Mouse (Mus musculus): ENCODE measurements at regions not wholly inside any gene's neighbourhood (a gene's known extent, or its start where the extent isn't known, plus 50 kb on each side); places are given as distances from the start of the nearest gene placed in this dataset.
A peak's percentile ranks its signal among the peaks of the same experiment; 100 is the strongest.

- intact Hi-C loops (cut with DNase I): no loop called here
Observed at GRCm38 (mm10) chr9:46643551-46643950, 323.8 kb upstream of the 4931429L15Rik start.

GRCm38 (mm10) chr9:46642696-46643095 lies 322.9 kb upstream of the 4931429L15Rik start:
- intact Hi-C loops (cut with DNase I): no loop called here
- peak; percentile 57 to 76 for DNase-seq

More at GRCm38 (mm10) chr9:46643551-46643950, 323.8 kb upstream of the 4931429L15Rik start:
- no peak for DNase-seq

- DNase-seq: no peak
Observed at GRCm38 (mm10) chr9:46636261-46637010, 316.6 kb upstream of the 4931429L15Rik start.

GRCm38 (mm10) chr9:46633952-46634351 lies 314.2 kb upstream of the 4931429L15Rik start:
- intact Hi-C loops (cut with DNase I): no loop called here
- no peak for DNase-seq

More at GRCm38 (mm10) chr9:46636261-46637010, 316.6 kb upstream of the 4931429L15Rik start:
- intact Hi-C loops (cut with DNase I): no loop called here

GRCm38 (mm10) chr9:46632576-46632975 lies 312.8 kb upstream of the 4931429L15Rik start:
- DNase-seq: peak; percentile 55 to 56
- intact Hi-C loops (cut with DNase I): no loop called here

GRCm38 (mm10) chr9:46622255-46622654 lies 302.5 kb upstream of the 4931429L15Rik start:
- intact Hi-C loops (cut with DNase I): no loop called here
- DNase-seq: no peak

GRCm38 (mm10) chr9:46621851-46622250 lies 302.1 kb upstream of the 4931429L15Rik start:
- intact Hi-C loops (cut with DNase I): no loop called here
- no peak for DNase-seq

- intact Hi-C loops (cut with DNase I): no loop called here
- DNase-seq: no peak
Observed at GRCm38 (mm10) chr9:46610101-46611005, 290.6 kb upstream of the 4931429L15Rik start.

GRCm38 (mm10) chr9:46608695-46609094 lies 288.9 kb upstream of the 4931429L15Rik start:
- intact Hi-C loops (cut with DNase I): no loop called here
- no peak for DNase-seq

- DNase-seq: no peak
- intact Hi-C loops (cut with DNase I): loop anchor here (5.0 kb wide), 1 partner anchor 209 kb away; no protein-coding TSS in a partner anchor
Observed at GRCm38 (mm10) chr9:46600803-46601202, 281.0 kb upstream of the 4931429L15Rik start.

GRCm38 (mm10) chr9:46599931-46600708 lies 280.3 kb upstream of the 4931429L15Rik start:
- intact Hi-C loops (cut with DNase I): loop anchor here (5.0 kb wide), 1 partner anchor 208 kb away; no protein-coding TSS in a partner anchor
- DNase-seq: peak; percentile 3 to 5

- intact Hi-C loops (cut with DNase I): no loop called here
- DNase-seq: no peak
Observed at GRCm38 (mm10) chr9:46598518-46598917, 278.7 kb upstream of the 4931429L15Rik start.

- no peak for DNase-seq
- intact Hi-C loops (cut with DNase I): no loop called here
Observed at GRCm38 (mm10) chr9:46593444-46593843, 273.7 kb upstream of the 4931429L15Rik start.

GRCm38 (mm10) chr9:46592908-46593307 lies 273.1 kb upstream of the 4931429L15Rik start:
- DNase-seq: no peak
- intact Hi-C loops (cut with DNase I): no loop called here

GRCm38 (mm10) chr9:46586818-46587217 lies 267.0 kb upstream of the 4931429L15Rik start:
- intact Hi-C loops (cut with DNase I): no loop called here
- no peak for DNase-seq

GRCm38 (mm10) chr9:46581844-46582243 lies 262.1 kb upstream of the 4931429L15Rik start:
- no peak for DNase-seq
- intact Hi-C loops (cut with DNase I): no loop called here

- intact Hi-C loops (cut with DNase I): no loop called here
- DNase-seq: no peak
Observed at GRCm38 (mm10) chr9:46562301-46562700, 242.5 kb upstream of the 4931429L15Rik start.

GRCm38 (mm10) chr9:46558481-46558880 lies 238.7 kb upstream of the 4931429L15Rik start:
- intact Hi-C loops (cut with DNase I): no loop called here
- no peak for DNase-seq

- no peak for DNase-seq
- intact Hi-C loops (cut with DNase I): no loop called here
Observed at GRCm38 (mm10) chr9:46557781-46558180, 238.0 kb upstream of the 4931429L15Rik start.

- DNase-seq: no peak
- intact Hi-C loops (cut with DNase I): no loop called here
Observed at GRCm38 (mm10) chr9:46555156-46555555, 235.4 kb upstream of the 4931429L15Rik start.
